Mouse (Mus musculus) thymus, adult 18-20 months (tissue): ENCODE results near the gene Ntrk3.

Experiments used
- DNase-seq, 2 experiments: peaks; one replicate each; pipeline ENCODE4 v3.0.0; 2022; ENCODE audit warnings: mixed read lengths in 2 of 2

Gene Ntrk3

GRCm38 (mm10) chr7:78578461-78579359, 159.1 kb downstream of the Ntrk3 start:
- DNase-seq, result no peak

- peak in 1 of 2 experiments; percentile 22 for DNase-seq
These were observed 159.7 kb downstream of the Ntrk3 start for GRCm38 (mm10) chr7:78578111-78578460.

DNA sequence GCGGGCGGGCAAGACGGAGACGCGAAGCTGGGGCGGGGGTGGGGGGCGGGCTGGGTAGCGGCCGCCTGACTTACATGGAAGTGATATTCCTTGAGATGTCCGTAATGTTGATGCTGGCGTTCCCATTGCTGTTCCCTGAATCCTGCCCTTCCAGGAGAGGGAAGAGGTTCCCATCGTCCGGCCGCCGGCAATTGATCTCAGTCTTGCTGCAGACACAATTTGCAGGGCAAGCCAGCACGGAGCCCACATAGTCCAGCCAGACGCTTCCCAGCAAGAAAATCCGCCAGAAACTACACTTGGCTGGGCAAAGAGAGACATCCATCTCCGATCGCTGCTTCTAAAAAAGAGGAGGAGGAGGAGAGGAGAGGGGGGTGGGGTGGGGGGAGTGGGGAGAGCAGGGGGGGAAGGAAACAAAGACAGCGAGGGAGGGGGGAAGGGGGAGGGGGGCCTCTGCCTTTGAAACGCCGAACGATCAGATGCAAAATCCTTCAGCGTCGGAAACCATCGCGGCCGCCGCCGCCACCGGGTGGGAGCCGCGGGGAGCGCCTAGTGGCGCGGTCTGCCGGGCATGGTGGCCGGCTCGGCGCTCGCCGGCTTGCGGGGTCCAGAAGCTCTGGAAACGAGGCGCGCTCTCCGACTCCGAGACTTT, 160.2 kb downstream of the Ntrk3 start:
- DNase-seq, result peak in 1 of 2 experiments; percentile 19

DNA sequence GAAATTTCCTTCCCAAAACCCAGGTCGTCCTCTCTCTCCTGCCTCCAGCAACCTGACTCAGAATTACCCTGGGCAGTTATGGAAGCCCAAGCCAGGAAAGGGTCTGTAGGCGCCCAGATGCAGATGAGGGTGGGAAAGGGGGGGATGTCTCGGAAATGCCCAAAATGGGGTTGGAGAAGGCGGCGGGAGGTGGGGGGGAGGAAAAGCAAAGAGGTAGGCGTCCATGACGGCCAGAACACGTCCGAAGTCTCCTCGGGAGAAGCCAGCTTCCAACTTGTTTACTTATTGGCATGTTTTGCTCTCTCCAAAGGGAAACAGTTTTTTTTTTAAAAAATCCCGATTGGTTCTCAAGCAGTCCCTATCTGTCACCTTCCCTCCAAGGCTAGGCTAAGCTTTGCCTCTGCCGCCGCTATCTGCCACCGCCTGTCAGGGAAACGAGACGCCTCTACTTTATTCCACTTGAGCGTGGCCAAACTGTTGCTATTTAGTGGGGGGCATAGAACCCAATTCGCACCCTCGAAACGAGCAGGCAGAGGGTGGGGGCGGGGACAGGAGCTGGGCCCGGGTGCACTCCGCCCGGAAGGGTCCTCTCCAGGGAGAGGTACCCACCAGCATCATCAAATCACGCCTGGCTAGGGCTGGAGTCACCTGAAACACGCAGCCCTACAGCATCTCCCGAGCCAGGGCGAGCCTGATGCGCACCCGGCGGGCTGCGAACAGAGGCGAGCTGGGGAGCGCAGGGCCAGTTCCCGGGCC, 160.9 kb downstream of the Ntrk3 start:
- no peak for DNase-seq

GRCm38 (mm10) chr7:78576169-78576568, 161.6 kb downstream of the Ntrk3 start:
- DNase-seq, result no peak

GRCm38 (mm10) chr7:78575556-78575955, 162.3 kb downstream of the Ntrk3 start:
- no peak for DNase-seq

GRCm38 (mm10) chr7:78571196-78571595, 166.6 kb downstream of the Ntrk3 start:
- DNase-seq, result no peak

GRCm38 (mm10) chr7:78569255-78569618, 168.6 kb downstream of the Ntrk3 start:
- no peak for DNase-seq

- peak; percentile 19 to 26 for DNase-seq
These were observed 169.2 kb downstream of the Ntrk3 start for GRCm38 (mm10) chr7:78568411-78569254.

GRCm38 (mm10) chr7:78566617-78567016, 171.2 kb downstream of the Ntrk3 start:
- no peak for DNase-seq

- no peak for DNase-seq
These were observed 172.4 kb downstream of the Ntrk3 start for GRCm38 (mm10) chr7:78565386-78565785.

GRCm38 (mm10) chr7:78558503-78558902, 179.3 kb downstream of the Ntrk3 start:
- DNase-seq, result no peak

- no peak for DNase-seq
These were observed 182.3 kb downstream of the Ntrk3 start for GRCm38 (mm10) chr7:78555532-78555931.

DNA sequence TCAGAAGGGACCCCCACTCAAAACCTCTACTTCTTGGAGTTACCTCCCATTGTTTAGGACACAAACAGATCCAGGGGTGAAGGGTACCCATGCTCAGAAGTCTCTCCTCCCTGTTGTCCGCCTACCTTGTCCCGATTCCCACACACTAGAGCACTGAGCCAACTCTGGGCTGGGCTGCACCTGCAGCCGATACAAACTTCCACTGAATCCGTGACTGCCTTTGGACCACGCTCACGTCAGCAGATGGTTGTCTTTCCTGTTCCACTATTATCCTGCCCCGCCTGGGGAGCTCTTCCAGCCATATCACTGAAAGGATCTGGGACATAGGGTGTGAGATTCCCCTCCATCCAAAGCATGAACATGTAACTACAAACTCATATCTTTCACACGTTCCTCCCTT, 188.4 kb downstream of the Ntrk3 start:
- no peak for DNase-seq

DNA sequence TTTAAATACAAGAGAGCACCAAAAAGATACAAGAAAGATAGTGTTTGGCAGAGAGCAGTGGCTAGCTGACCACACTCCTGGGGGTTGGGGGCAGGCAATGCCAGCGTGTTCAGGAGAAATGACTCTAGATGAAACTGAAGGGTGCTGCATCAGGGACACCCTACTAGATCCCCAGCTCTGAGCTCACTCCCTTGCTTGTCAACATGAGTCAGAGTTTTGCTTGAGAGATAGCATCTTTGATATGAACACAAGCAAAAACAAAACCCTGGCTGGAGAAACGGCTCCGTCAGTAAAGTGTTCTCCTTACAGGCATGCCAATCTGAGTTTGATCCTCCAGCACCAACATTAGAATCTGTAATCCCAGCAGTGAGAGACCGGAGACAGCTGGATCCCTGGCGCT, 189.1 kb downstream of the Ntrk3 start:
- DNase-seq, result no peak

- no peak for DNase-seq
These were observed 191.3 kb downstream of the Ntrk3 start for GRCm38 (mm10) chr7:78546551-78546950.

DNA sequence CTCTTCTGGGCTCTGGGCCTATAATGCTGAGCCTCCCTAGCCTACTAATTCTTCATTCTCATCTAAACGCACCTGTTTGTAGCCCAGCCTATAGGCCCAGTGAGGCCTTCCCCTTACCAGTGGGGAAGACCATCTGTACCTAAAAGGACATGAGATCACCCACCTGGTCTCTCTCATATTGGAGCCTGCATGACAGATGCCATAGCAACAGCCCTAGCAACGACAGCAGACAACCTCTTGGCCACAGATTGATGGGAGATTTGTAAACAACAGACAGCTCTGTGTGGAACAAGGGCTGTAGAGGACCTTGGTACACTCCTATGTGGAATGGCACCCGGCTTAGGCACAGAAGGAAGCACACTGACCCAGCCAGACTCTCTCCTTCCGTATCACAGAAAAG, 195.3 kb downstream of the Ntrk3 start:
- DNase-seq, result no peak

GRCm38 (mm10) chr7:78530286-78530685, 207.5 kb downstream of the Ntrk3 start:
- no peak for DNase-seq

DNA sequence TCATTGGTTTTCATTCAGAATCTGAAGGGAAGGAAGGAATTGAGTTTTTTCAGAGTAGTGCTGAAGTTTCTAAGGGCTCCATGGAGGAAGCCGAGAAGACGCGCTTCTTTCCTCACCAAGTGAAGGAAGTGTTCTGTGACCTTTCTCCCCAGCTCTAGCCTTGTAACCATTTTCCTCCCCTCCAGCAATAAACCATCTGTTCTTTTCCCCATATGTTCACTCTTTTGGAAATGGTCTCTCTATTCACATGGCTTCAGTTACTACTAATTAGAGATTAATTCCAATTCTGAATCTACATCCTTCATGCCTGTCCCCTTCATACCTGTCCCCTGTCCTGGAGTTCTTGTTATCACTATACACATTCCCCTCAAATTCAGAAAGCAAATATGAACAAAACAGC, 209.8 kb downstream of the Ntrk3 start:
- DNase-seq, result no peak

- DNase-seq, result no peak
These were observed 210.2 kb downstream of the Ntrk3 start for GRCm38 (mm10) chr7:78527564-78527963.

DNA sequence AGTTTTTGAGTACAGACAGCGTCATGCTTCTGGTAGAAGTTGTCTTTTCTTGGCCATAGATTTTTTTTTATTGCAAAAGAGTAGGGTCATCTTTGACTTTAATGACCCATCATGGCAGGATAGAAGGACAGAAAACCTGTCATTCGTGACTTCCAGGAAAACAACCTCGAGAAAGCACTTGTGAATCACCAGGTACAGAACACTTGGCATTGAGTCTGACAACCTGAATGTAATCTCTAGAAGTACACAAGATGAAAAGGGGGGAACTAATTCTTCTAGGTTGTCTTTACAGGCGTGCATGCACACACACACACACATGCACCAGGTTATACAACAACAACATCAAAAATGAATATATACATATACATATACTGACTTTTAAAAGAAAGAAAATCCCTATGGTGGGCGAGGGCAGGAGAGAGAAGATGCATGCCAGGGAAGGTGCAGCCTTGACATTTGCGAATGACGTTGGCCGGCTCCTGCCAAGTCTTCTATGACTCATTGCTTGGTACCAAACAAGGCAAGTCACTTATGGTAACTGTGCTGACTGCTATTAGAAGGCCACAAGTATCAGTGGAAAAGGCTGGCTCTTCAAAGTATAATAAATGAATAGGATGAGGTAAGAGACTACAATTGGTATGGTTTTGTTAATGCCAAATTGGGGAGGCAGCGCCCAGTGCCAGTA, 217.4 kb downstream of the Ntrk3 start:
- DNase-seq, result no peak

DNA sequence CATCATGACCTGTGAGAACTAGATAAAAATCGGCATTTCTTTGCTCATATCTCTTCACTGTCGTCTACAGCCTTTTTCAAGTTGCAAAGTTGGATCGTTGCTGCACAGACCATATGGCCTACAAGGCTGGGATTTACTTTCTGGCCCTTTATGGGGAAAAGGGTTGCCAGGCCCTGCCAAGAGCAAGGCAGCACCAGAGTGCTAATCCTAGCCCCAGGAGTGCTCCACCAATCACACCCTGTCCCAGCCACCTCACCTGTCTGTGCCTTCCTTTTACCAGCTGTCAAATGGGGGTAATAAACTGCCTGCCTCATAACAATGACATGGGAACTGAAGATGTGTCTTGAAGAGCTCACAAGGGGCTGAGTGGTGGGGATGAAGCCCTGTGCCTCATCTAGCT, 218.1 kb downstream of the Ntrk3 start:
- no peak for DNase-seq
